10 mouse cellular contexts compared by ENCODE assay signal in genomic region chr1:179107211-179107610, GRCm38 (mm10).
DNase-seq lines count a peak whose midpoint lies in the region; ATAC-seq and TF ChIP-seq lines count a peak whose summit lies in the region.
"Had no signal": no experiment of that assay in that cellular context is flagged by ENCODE, and none has a peak within 500 bp of the region (broad histone marks: within the 10 kb centered on the region; RNA-seq: fewer than 3 reads in every experiment).

No protein-coding gene starts in this region.

- H3K4me3 ChIP-seq in lung, embryonic 14.5 days (ENCODE audit: low read depth, low read length): no peak overlapping the region
- H3K4me3 ChIP-seq in embryonic facial prominence, embryonic 14.5 days (ENCODE audit: low read depth, low read length): no peak overlapping the region
- no peak overlapping the region for H3K4me3 ChIP-seq in limb, embryonic 15.5 days
- H3K4me3 ChIP-seq: hindbrain, embryonic 10.5 days had no signal

- H3K36me3 ChIP-seq in lung, embryonic 14.5 days (ENCODE audit: insufficient read depth): no peaks in the 10 kb centered on the region
- no peaks in the 10 kb centered on the region for H3K36me3 ChIP-seq in embryonic facial prominence, embryonic 14.5 days (ENCODE audit: control insufficient read depth, insufficient read depth, low read length)
- H3K36me3 ChIP-seq in limb, embryonic 15.5 days: no peaks in the 10 kb centered on the region
- H3K36me3 ChIP-seq: hindbrain, embryonic 10.5 days had no signal

- H3K27me3 ChIP-seq in lung, embryonic 14.5 days (ENCODE audit: insufficient read depth, low read length): no peaks in the 10 kb centered on the region
- no peaks in the 10 kb centered on the region for H3K27me3 ChIP-seq in embryonic facial prominence, embryonic 14.5 days (replicated peaks; ENCODE audit: control insufficient read depth, insufficient read depth, low read length)
- no peaks in the 10 kb centered on the region for H3K27me3 ChIP-seq in limb, embryonic 15.5 days

- no peak for TF ChIP-seq CTCF in lung, embryonic 14.5 days (IDR thresholded peaks at IDR 0.05; ENCODE audit: low read depth)

- peak; percentile 43; the same call in 1 of the 2 replicates for ATAC-seq in lung, embryonic 14.5 days (ENCODE audit: insufficient read depth)
- peak; percentile 89 for ATAC-seq in embryonic facial prominence, embryonic 14.5 days (ENCODE audit: low read depth)
- peak; percentile 79; the same call in 1 of the 2 replicates for ATAC-seq in limb, embryonic 15.5 days (ENCODE audit: insufficient number of reproducible peaks, low FRiP score, low TSS enrichment, low read depth)
- no peak for ATAC-seq in megakaryocyte progenitor cell, adult 5-6 weeks (replicated peaks; ENCODE audit: poor library complexity)

- no peaks in the 10 kb centered on the region for H3K9me3 ChIP-seq in lung, embryonic 14.5 days (ENCODE audit: low read depth, low read length)
- no peaks in the 10 kb centered on the region for H3K9me3 ChIP-seq in embryonic facial prominence, embryonic 14.5 days (ENCODE audit: control insufficient read depth, low read length)
- H3K9me3 ChIP-seq in limb, embryonic 15.5 days: no peaks in the 10 kb centered on the region
- H3K9me3 ChIP-seq: hindbrain, embryonic 10.5 days had no signal

- no peak overlapping the region for H3K9ac ChIP-seq in lung, embryonic 14.5 days
- H3K9ac ChIP-seq in embryonic facial prominence, embryonic 14.5 days (ENCODE audit: low read depth, low read length): no peak overlapping the region
- H3K9ac ChIP-seq in limb, embryonic 15.5 days: no peak overlapping the region

- peaks cover 7% of the 10 kb centered on the region; the same call in 1 of the 2 replicates for H3K4me1 ChIP-seq in lung, embryonic 14.5 days (ENCODE audit: insufficient read depth)
- H3K4me1 ChIP-seq in embryonic facial prominence, embryonic 14.5 days (ENCODE audit: control insufficient read depth, insufficient read depth, low read length): peaks cover 32% of the 10 kb centered on the region
- peaks cover 22% of the 10 kb centered on the region for H3K4me1 ChIP-seq in limb, embryonic 15.5 days

- 46% methylated on average over 7 of the region's 7 CpGs for WGBS in lung, embryonic 14.5 days
- 25% methylated on average over 7 of the region's 7 CpGs for WGBS in embryonic facial prominence, embryonic 14.5 days
- WGBS in limb, embryonic 15.5 days: 29% methylated on average over 7 of the region's 7 CpGs

- no peak overlapping the region for H3K27ac ChIP-seq in lung, embryonic 14.5 days (ENCODE audit: low read depth)
- peak overlapping the region; percentile 83 for H3K27ac ChIP-seq in embryonic facial prominence, embryonic 14.5 days (replicated peaks; ENCODE audit: low read depth, low read length)
- peak overlapping the region; percentile 63 for H3K27ac ChIP-seq in limb, embryonic 15.5 days

- DNase-seq in cerebellum, postnatal 10 days: peak; percentile 46 to 60
- DNase-seq in cerebellum, adult 11 months: no peak
- peak; percentile 74 for DNase-seq in lung, embryonic 14.5 days
- DNase-seq in lung, postnatal 14 days: no peak
- peak; percentile 96 for DNase-seq in embryonic facial prominence, embryonic 14.5 days (ENCODE audit: low spot score)
- no peak for DNase-seq in c-Kit-positive CD71-positive TER-119-positive erythroid progenitor cells, embryonic 14.5 days (ENCODE audit: low spot score)
- DNase-seq: lung, postnatal 10 days had no signal

- no peak overlapping the region for H3K4me2 ChIP-seq in lung, embryonic 14.5 days
- H3K4me2 ChIP-seq in embryonic facial prominence, embryonic 14.5 days (ENCODE audit: low read depth, low read length): peak overlapping the region; percentile 24
- no peak overlapping the region for H3K4me2 ChIP-seq in limb, embryonic 15.5 days

Comparison
In these comparisons a context has a peak if more than half of its experiments do, and no peak if none do; other contexts are left out.
1. DNase-seq: peak in cerebellum, postnatal 10 days (2 of 2), lung, embryonic 14.5 days (single experiment) and embryonic facial prominence, embryonic 14.5 days (single experiment); none in cerebellum, adult 11 months (single experiment), lung, postnatal 14 days (single experiment) and c-Kit-positive CD71-positive TER-119-positive erythroid progenitor cells, embryonic 14.5 days (single experiment).